Mouse (Mus musculus) neural tube, embryonic 14.5 days (tissue): ENCODE results near the gene Pxmp2. TPM values are rescaled to one million over a fixed set of nuclear protein-coding genes. Genes with fewer than 3 reads are reported as not detected.

Experiments used
- ATAC-seq: fragments of 200-750 bp; cut with Nextera tagmentation; 2 replicates; pipeline ENCODE4 v1.8.0; 2017; ENCODE audit warnings: low read depth, mild to moderate bottlenecking, moderate TSS enrichment, moderate library complexity
- H3K27ac ChIP-seq: fragments of 300-500 bp; sonication (generic); 2 replicates; pipeline ENCODE4 v1.5.1; 2014; ENCODE audit warnings: low read depth, mild to moderate bottlenecking, control low read depth, low read length, moderate library complexity, mixed read lengths
- H3K27me3 ChIP-seq: fragments of 300-500 bp; sonication (generic); 2 replicates; pipeline ENCODE4 v1.6.1; 2014; ENCODE audit warnings: low read length; ENCODE audit not compliant: control insufficient read depth, insufficient read depth
- H3K36me3 ChIP-seq: fragments of 300-500 bp; sonication (generic); 2 replicates; pipeline ENCODE4 v1.6.1; 2014; ENCODE audit warnings: low read length, mixed read lengths; ENCODE audit not compliant: control insufficient read depth, insufficient read depth
- H3K4me1 ChIP-seq: fragments of 300-500 bp; sonication (generic); 2 replicates; pipeline ENCODE4 v1.6.1; 2014; ENCODE audit warnings: low read length; ENCODE audit not compliant: control insufficient read depth, insufficient read depth
- H3K4me2 ChIP-seq: fragments of 300-500 bp; sonication (generic); 2 replicates; pipeline ENCODE4 v1.6.1; 2014; ENCODE audit warnings: mild to moderate bottlenecking, low read depth, low read length, control low read depth
- H3K4me3 ChIP-seq: fragments of 300-500 bp; sonication (generic); 2 replicates; pipeline ENCODE4 v1.5.1; 2014; ENCODE audit warnings: low read depth, low read length, control low read depth, mixed read lengths
- H3K9ac ChIP-seq: fragments of 300-500 bp; sonication (generic); replicated peaks from 2 replicates; pipeline ENCODE4 v1.6.1; 2014; ENCODE audit warnings: low read depth, mild to moderate bottlenecking, control low read depth, low read length, mixed read lengths
- H3K9me3 ChIP-seq: fragments of 300-500 bp; sonication (generic); 2 replicates; pipeline ENCODE4 v1.6.1; 2016; ENCODE audit warnings: low read length; ENCODE audit not compliant: control insufficient read depth
- WGBS: fragments of 180-500 bp; shearing (Covaris S2); extraction: QIAGEN DNeasy Blood & Tissue Kit; methylation state at CpG from one replicate; pipeline ENCODE4 v1.1.7; 2014; 5-methylcytosine and 5-hydroxymethylcytosine counted together
- polyA plus RNA-seq: library from polyadenylated mRNA; unstranded; fragments of >200 nt; fragmentation: Nextera tagmentation; extraction: Ambion mirVana; gene quantifications from 2 replicates; pipeline ENCODE4 v1.2.1, GENCODE M21; 2014

The Pxmp2 gene
- 10.0 and 11.9 TPM in 2 replicates for polyA plus RNA-seq

GRCm38 (mm10) chr5:110285770-110286445, at the start of gene Pxmp2, which contains the start of gene Pole:
TSS of gene Pxmp2 (minus strand) at chr5:110286186.
TSS of gene Pole (plus strand) at chr5:110286306.
- ATAC-seq = peak; percentile 98
- Histone ChIP-seq H3K4me1 (no peaks in the 10 kb centered on the region), H3K36me3 (no peaks in the 10 kb centered on the region), H3K27me3 (peaks cover 8% of the 10 kb centered on the region; the same call in 1 of the 2 replicates), H3K27ac (no peak within 1 kb of the TSS), H3K4me2 (peak within 1 kb of the TSS; percentile 96), H3K4me3 (peak within 1 kb of the TSS; percentile 58), H3K9me3 (no peaks in the 10 kb centered on the region), H3K9ac (peak within 1 kb of the TSS; percentile 64)
- WGBS = under 1% methylated on average over 63 of the region's 64 CpGs

- Histone ChIP-seq H3K9me3 (no peaks in the 10 kb centered on the region), H3K4me2 (no peak overlapping the region), H3K27ac (no peak overlapping the region), H3K36me3 (peaks cover 4% of the 10 kb centered on the region; the same call in 1 of the 2 replicates), H3K4me3 (no peak overlapping the region), H3K27me3 (no peaks in the 10 kb centered on the region), H3K4me1 (no peaks in the 10 kb centered on the region), H3K9ac (no peak overlapping the region)
- WGBS = 91% methylated on average over 3 of the region's 3 CpGs
- no peak for ATAC-seq
Measured at GRCm38 (mm10) chr5:110330508-110330907, 44.5 kb upstream of the Pxmp2 start.

- Histone ChIP-seq H3K4me3 (no peak overlapping the region), H3K4me1 (no peaks in the 10 kb centered on the region), H3K36me3 (peaks cover 12% of the 10 kb centered on the region), H3K9ac (no peak overlapping the region), H3K27ac (no peak overlapping the region), H3K4me2 (no peak overlapping the region), H3K9me3 (no peaks in the 10 kb centered on the region), H3K27me3 (no peaks in the 10 kb centered on the region)
- no peak for ATAC-seq
- WGBS = 96% methylated on average over 3 of the region's 3 CpGs
Measured at GRCm38 (mm10) chr5:110313127-110313526, 27.1 kb upstream of the Pxmp2 start.

- H3K4me1 ChIP-seq = no peaks in the 10 kb centered on the region
- no peak for ATAC-seq
- no peak overlapping the region for H3K9ac ChIP-seq
- no peak overlapping the region for H3K4me2 ChIP-seq
- H3K36me3 ChIP-seq = peaks cover 12% of the 10 kb centered on the region; the same call in 1 of the 2 replicates
- H3K9me3 ChIP-seq = no peaks in the 10 kb centered on the region
- H3K4me3 ChIP-seq = no peak overlapping the region
- H3K27ac ChIP-seq = no peak overlapping the region
- WGBS = 95% methylated on average over 7 of the region's 7 CpGs
- no peaks in the 10 kb centered on the region for H3K27me3 ChIP-seq
Measured at GRCm38 (mm10) chr5:110308861-110309260, 22.9 kb upstream of the Pxmp2 start.

GRCm38 (mm10) chr5:110300591-110300990, 14.6 kb upstream of the Pxmp2 start:
- H3K9me3 ChIP-seq = no peaks in the 10 kb centered on the region
- H3K9ac ChIP-seq = no peak overlapping the region
- 99% methylated on average over 2 of the region's 2 CpGs for WGBS
- no peak overlapping the region for H3K4me3 ChIP-seq
- no peaks in the 10 kb centered on the region for H3K27me3 ChIP-seq
- H3K27ac ChIP-seq = no peak overlapping the region
- H3K36me3 ChIP-seq = 0 out of 2 replicates have a peak, but pooled peaks cover 3% of the 10 kb centered on the region
- H3K4me1 ChIP-seq = no peaks in the 10 kb centered on the region
- H3K4me2 ChIP-seq = no peak overlapping the region
- no peak for ATAC-seq

- no peak overlapping the region for H3K4me3 ChIP-seq
- H3K27ac ChIP-seq = no peak overlapping the region
- H3K27me3 ChIP-seq = no peaks in the 10 kb centered on the region
- 100% methylated on average over 1 of the region's 1 CpGs for WGBS
- H3K9ac ChIP-seq = no peak overlapping the region
- H3K9me3 ChIP-seq = no peaks in the 10 kb centered on the region
- H3K36me3 ChIP-seq = 0 out of 2 replicates have a peak, but pooled peaks cover 3% of the 10 kb centered on the region
- H3K4me1 ChIP-seq = no peaks in the 10 kb centered on the region
- ATAC-seq = no peak
- H3K4me2 ChIP-seq = no peak overlapping the region
Measured at GRCm38 (mm10) chr5:110296637-110297036, 10.7 kb upstream of the Pxmp2 start.

- Histone ChIP-seq H3K9ac (no peak overlapping the region), H3K36me3 (no peaks in the 10 kb centered on the region), H3K27me3 (no peaks in the 10 kb centered on the region), H3K27ac (no peak overlapping the region), H3K4me3 (no peak overlapping the region), H3K9me3 (no peaks in the 10 kb centered on the region), H3K4me2 (no peak overlapping the region), H3K4me1 (no peaks in the 10 kb centered on the region)
- 100% methylated on average over 1 of the region's 1 CpGs for WGBS
- no peak for ATAC-seq
Measured at GRCm38 (mm10) chr5:110291649-110292048, 5.7 kb upstream of the Pxmp2 start.

- H3K36me3 ChIP-seq = no peaks in the 10 kb centered on the region
- no peak overlapping the region for H3K27ac ChIP-seq
- no peak overlapping the region for H3K4me3 ChIP-seq
- WGBS = 85% methylated on average over 2 of the region's 2 CpGs
- no peaks in the 10 kb centered on the region for H3K9me3 ChIP-seq
- H3K4me2 ChIP-seq = no peak overlapping the region
- no peak for ATAC-seq
- no peak overlapping the region for H3K9ac ChIP-seq
- H3K4me1 ChIP-seq = no peaks in the 10 kb centered on the region
- H3K27me3 ChIP-seq = peaks cover 8% of the 10 kb centered on the region; the same call in 1 of the 2 replicates
Measured at GRCm38 (mm10) chr5:110287084-110287475, 1.1 kb upstream of the Pxmp2 start.

GRCm38 (mm10) chr5:110286446-110287083, 579 bp upstream of the Pxmp2 start:
- Histone ChIP-seq H3K4me1 (no peaks in the 10 kb centered on the region), H3K27me3 (peaks cover 8% of the 10 kb centered on the region; the same call in 1 of the 2 replicates), H3K9ac (peak overlapping the region; percentile 64), H3K4me3 (peak overlapping the region; percentile 58), H3K36me3 (no peaks in the 10 kb centered on the region), H3K27ac (no peak overlapping the region), H3K9me3 (no peaks in the 10 kb centered on the region), H3K4me2 (peak overlapping the region; percentile 96)
- 3% methylated on average over 27 of the region's 31 CpGs for WGBS
- peak; percentile 75 for ATAC-seq
